Mouse (Mus musculus): ENCODE results near the gene Kcnip1. TPM values are rescaled to one million over a fixed set of nuclear protein-coding genes. Genes with fewer than 3 reads are reported as not detected.

The Kcnip1 gene
- 11.5 and 15.7 TPM in 2 replicates for polyA plus RNA-seq (2015; fragmentation: Nextera tagmentation; extraction: Ambion mirVana)

GRCm38 (mm10) chr11:33992938-33993337, at the start of gene Kcnip1:
Kcnip1 (minus strand) TSS chr11:33993152.

GRCm38 (mm10) chr11:33962688-33963407, 30.1 kb downstream of the Kcnip1 start, which contains the start of gene Kcnmb1:
Kcnmb1 (plus strand) TSS chr11:33963013.

GRCm38 (mm10) chr11:33598986-33599385, 394.0 kb downstream of the Kcnip1 start, which contains the start of gene D130052B06Rik:
D130052B06Rik (plus strand) TSS chr11:33599302.

Other genes with a start within 250 kb of the Kcnip1 start
- gene Kcnmb1, start 30.1 kb downstream of the Kcnip1 start, polyA plus RNA-seq (2015; fragmentation: Nextera tagmentation; extraction: Ambion mirVana): 0.05 TPM in 1 of 2 replicates, not detected in the other
- gene Lcp2, start 53.8 kb upstream of the Kcnip1 start, polyA plus RNA-seq (2015; fragmentation: Nextera tagmentation; extraction: Ambion mirVana): 2.5 and 3.3 TPM in 2 replicates
- gene 4930469K13Rik, start 105.4 kb upstream of the Kcnip1 start, polyA plus RNA-seq (2015; fragmentation: Nextera tagmentation; extraction: Ambion mirVana): 1.7 TPM in 1 of 2 replicates, not detected in the other
- gene Foxi1, start 214.9 kb upstream of the Kcnip1 start, polyA plus RNA-seq (2015; fragmentation: Nextera tagmentation; extraction: Ambion mirVana): 0.11 and 0.32 TPM in 2 replicates

Data from adrenal gland, postnatal 0 days (tissue).